Mouse (Mus musculus) olfactory bulb, adult 2 months (tissue): ENCODE data around the gene Diaph3.

Source experiments
- CTCF ChIP-seq: fragments of 200-500 bp; IDR thresholded peaks from 2 replicates; pipeline ENCODE4 v1.5.1; 2012; ENCODE audit warnings: low read depth, mild to moderate bottlenecking, low read length, moderate library complexity; ENCODE audit not compliant: insufficient read depth
- POLR2A ChIP-seq: fragments of 200-500 bp; IDR thresholded peaks from 2 replicates; pipeline ENCODE4 v1.6.1; 2012; ENCODE audit warnings: mild to moderate bottlenecking, low read depth, low read length, moderate library complexity; ENCODE audit not compliant: insufficient read depth

- TF ChIP-seq CTCF (no peak), POLR2A (no peak)
Observed at GRCm38 (mm10) chr14:86641839-86642238, 499.2 kb downstream of the Diaph3 start.
